Mouse (Mus musculus): ENCODE results near the gene Cdt1.

GRCm38 (mm10) chr8:122568109-122568504 is 292 bp downstream of the Cdt1 start:
- TF ChIP-seq CTCF (IDR thresholded peaks at IDR 0.05; ENCODE audit: extremely low read depth, insufficient read depth, insufficient read length, insufficient replicate concordance) (no peak), POLR2A (IDR thresholded peaks at IDR 0.05; ENCODE audit: low read depth, low read length) (no peak)

All from spleen, adult 2 months (tissue).